Mouse (Mus musculus) C2C12 (cell line): Measurements from ENCODE around the gene Wdtc1.

Experiments
- CEBPB ChIP-seq: IDR thresholded peaks from one replicate; pipeline ENCODE4 v1.6.1; 2011; ENCODE audit warnings: low read depth, mild to moderate bottlenecking, control low read depth, moderate library complexity
- CTCF ChIP-seq: IDR thresholded peaks from one replicate; pipeline ENCODE4 v1.5.1; 2011; ENCODE audit not compliant: control insufficient read depth, insufficient read depth, insufficient read length
- MAX ChIP-seq: IDR thresholded peaks from one replicate; pipeline ENCODE4 v1.6.1; 2011; ENCODE audit warnings: mild to moderate bottlenecking, control low read depth
- MYOD1 ChIP-seq: IDR thresholded peaks from one replicate; pipeline ENCODE4 v1.6.1; 2011; ENCODE audit warnings: low read depth; ENCODE audit not compliant: control insufficient read depth, insufficient read length
- MYOG ChIP-seq: IDR thresholded peaks from one replicate; pipeline ENCODE4 v1.6.1; 2011; ENCODE audit not compliant: control insufficient read depth, insufficient read length; ENCODE audit errors: extremely low read depth

DNA sequence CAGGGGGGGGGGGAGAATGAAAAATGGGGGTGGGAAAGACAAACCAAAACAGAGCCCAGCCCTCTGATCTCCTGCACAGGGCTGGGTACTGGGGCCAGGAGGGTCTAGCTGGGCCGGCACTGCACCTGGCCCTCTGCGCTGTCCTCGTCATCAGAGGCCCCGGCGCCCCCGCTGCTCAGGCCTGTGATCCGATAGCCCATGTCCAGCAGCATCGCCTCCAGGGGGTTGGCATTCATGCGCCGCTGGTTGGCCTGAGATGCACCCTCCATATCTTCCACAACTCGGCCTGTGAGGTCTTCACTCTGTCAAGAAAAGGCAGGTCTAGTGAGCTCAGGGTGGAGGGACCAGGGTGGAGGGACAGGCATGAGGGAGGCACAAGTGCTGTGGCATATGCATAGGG lies 59.2 kb downstream of the Wdtc1 start:
- TF ChIP-seq MAX, result no peak
- no peak for TF ChIP-seq CTCF
- no peak for TF ChIP-seq CEBPB
- TF ChIP-seq MYOD1, result no peak
- TF ChIP-seq MYOG, result no peak
